Mouse (Mus musculus): Measurements from ENCODE around the gene Ints7. TPM values are rescaled to one million over a fixed set of nuclear protein-coding genes. Genes with fewer than 3 reads are reported as not detected.

The Ints7 gene
- 10 to 100 TPM; 26.1 to 27.6 TPM for total RNA-seq (2021)
- long read RNA-seq, experiment 1, full-length matches to known transcripts, result 16 of 22 reads
- long read RNA-seq, experiment 1, partial matches to known transcripts, result 2 of 22 reads
- long read RNA-seq, experiment 1, other reads (novel, unspliced or antisense), result 4 of 22 reads
- long read RNA-seq, experiment 2, full-length matches to known transcripts, result 27 of 39 reads
- long read RNA-seq, experiment 2, partial matches to known transcripts, result 3 of 39 reads
- long read RNA-seq, experiment 2, other reads (novel, unspliced or antisense), result 9 of 39 reads

- peak; percentile 99 to 100 for DNase-seq (ENCODE audit: low spot score in 2 of 2)
These were observed at the start of gene Ints7, which contains the start of gene Dtl for GRCm38 (mm10) chr1:191575458-191576247. Ints7 (plus strand) TSS chr1:191575636. Dtl (minus strand) TSS chr1:191575544.

DNA sequence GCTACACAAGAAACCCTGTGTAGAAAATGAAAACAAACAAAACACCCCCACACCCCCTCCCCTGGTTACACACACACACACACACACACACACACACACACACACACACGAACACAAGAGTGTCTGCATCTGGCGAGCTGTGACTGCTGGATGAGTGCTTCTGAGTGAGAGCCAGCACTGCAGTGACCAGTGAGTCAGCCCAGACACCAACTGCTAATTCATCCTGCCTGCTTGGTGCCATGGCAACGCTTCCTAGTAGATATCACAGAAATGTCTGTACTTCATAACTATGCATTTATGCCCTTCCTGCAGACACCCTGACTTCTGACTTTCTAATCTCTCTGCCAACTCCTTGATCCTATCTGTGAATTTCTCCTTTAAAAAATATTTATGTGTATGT, 48.3 kb upstream of the Ints7 start:
- no peak for DNase-seq (ENCODE audit: low spot score in 2 of 2)

DNA sequence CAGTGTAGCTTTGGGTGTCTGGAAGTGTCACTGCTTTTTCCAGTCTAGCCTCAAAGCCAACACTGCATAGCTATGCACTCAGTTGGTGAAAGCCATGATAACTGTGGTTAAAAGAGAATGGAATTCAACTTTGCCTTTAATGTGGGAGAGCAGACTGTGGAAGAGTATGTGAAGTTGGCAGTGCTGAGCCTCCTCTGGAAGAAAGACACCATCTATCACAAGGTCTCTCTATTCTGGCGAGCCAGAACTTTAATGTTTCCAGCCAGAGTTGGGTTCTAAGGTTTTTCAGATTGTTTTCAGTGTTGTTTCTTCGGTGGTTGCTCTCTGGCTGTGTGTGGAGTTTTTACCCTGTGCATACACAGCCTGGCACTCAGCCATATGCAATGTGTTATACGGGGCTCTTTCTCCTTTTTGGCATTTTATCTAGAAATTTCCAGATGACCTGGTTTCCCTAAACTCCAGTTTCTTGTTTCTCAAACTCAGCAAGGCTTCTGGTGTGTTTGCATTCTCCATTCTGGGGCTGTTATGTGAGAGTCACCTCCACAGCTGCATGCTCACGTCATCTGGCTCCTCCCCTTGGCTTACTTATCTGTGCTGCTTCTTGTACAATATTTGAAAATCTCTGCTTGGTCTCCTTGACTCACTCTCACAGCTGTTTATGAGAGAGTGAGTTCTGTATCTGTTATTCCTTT, 47.4 kb upstream of the Ints7 start:
- peak in 1 of 2 experiments; percentile 51 for DNase-seq (ENCODE audit: low spot score in 2 of 2)

DNA sequence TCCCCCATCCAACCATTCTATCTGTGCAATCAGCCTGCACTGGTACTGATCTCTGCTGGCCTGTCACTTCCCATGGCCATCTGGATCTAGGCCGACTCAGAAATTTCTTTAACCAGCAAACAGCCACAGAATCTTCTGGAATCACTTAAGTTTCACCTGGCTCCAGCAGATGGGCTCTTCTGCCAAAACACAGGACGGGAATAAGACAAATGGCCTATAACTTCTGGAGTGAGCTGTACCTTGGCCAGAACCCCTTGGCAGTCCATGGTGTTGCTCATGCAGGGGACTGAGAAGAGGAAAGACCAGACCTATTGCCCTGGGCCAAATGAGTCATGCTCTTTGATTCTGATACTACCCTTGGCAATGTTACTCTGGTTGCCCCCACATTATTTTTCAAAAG, 46.0 kb upstream of the Ints7 start:
- peak in 1 of 2 experiments; percentile 55 for DNase-seq (ENCODE audit: low spot score in 2 of 2)

- DNase-seq (ENCODE audit: low spot score in 2 of 2), result no peak
These were observed 44.4 kb upstream of the Ints7 start for GRCm38 (mm10) chr1:191531023-191531422.

GRCm38 (mm10) chr1:191534896-191535295, 40.5 kb upstream of the Ints7 start:
- DNase-seq (ENCODE audit: low spot score in 2 of 2), result no peak

DNA sequence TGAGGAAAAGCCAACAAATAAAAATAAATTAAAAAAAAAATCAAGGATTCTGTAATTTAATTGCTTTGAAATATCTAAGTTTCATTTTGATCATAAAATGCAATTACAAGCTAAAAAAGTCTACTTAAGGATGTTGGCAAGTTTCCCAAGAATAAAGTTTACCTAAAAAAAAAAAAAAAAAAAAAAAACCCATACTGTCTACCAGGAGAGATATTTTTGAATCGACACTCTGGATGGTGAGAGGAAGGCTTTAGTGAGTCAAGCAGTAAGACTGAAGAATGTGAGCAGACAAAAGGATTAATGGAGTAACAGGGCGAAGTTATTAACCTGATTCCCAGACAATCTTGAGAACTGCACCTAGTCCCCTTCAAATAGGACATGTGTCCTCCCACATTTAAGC, 35.1 kb upstream of the Ints7 start:
- no peak for DNase-seq (ENCODE audit: low spot score in 2 of 2)

- no peak for DNase-seq (ENCODE audit: low spot score in 2 of 2)
These were observed 34.4 kb upstream of the Ints7 start for GRCm38 (mm10) chr1:191541014-191541413.

- no peak for DNase-seq (ENCODE audit: low spot score in 2 of 2)
These were observed 33.8 kb upstream of the Ints7 start for GRCm38 (mm10) chr1:191541619-191542018.

DNA sequence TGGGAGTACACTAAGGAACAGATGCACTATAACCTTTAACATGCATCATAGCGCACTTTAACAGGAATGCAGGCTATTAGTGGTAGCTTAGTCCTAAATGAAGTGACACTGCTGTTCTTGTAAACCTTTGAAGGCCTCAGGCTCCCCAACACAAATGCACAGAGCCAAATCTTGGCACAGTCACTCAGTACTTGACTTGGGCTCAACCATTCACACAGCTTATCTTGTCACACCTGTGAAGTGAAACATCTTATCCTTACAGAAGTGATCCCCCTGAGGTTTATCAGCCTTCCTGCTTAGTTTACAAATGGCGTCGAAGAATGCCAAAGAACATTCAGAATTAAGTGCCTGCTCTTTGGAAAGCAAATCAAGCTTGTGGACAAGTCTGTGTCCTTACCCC, 31.7 kb upstream of the Ints7 start:
- no peak for DNase-seq (ENCODE audit: low spot score in 2 of 2)

DNA sequence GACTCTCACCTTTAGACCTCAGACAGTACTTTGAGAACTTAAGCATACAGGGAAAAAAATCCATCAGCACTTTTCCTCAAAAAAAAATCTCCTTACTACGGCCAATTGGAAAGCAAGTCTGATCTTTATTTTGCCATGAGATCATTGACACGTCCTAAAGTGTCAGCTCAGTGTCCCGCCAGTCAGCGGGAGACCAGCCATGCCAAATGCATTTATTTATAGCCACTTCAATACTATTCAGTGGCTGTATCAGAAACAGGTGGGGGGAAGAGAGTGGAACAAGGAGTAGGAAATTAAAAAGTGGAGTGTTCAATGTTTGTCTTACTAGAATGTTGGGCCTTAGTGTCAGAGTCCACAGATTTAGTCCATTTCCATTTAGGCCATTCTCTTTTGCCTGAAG, 24.6 kb upstream of the Ints7 start:
- DNase-seq (ENCODE audit: low spot score in 2 of 2), result no peak

GRCm38 (mm10) chr1:191557109-191557508, 18.3 kb upstream of the Ints7 start:
- no peak for DNase-seq (ENCODE audit: low spot score in 2 of 2)

GRCm38 (mm10) chr1:191559779-191560178, 15.7 kb upstream of the Ints7 start:
- no peak for DNase-seq (ENCODE audit: low spot score in 2 of 2)

DNA sequence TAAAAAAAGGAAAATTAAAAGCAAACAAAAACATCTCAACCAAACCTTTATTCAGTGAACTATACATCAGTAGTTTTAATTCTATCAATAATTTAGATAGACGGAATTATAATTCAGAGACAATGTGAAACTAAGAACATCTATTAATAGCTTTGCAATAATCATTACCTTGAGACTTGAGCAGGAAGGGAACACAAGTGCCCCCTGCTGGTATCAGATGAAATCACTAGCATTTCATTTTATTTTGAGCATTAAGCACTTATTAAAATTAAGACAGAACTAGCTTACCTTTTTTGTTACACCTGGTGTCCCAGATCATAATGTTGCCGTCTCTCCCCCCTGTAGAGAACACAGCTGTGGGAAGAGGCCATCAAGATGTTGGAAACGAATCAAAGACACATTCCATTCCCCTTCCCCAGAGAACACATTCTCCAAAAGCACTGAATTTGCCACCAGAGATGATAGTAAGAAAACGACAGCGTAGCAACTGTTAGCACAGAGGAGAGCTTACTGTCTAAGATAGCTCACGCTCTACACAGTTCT, 12.5 kb upstream of the Ints7 start:
- no peak for DNase-seq (ENCODE audit: low spot score in 2 of 2)

GRCm38 (mm10) chr1:191567859-191568258, 7.6 kb upstream of the Ints7 start:
- DNase-seq (ENCODE audit: low spot score in 2 of 2), result no peak

DNA sequence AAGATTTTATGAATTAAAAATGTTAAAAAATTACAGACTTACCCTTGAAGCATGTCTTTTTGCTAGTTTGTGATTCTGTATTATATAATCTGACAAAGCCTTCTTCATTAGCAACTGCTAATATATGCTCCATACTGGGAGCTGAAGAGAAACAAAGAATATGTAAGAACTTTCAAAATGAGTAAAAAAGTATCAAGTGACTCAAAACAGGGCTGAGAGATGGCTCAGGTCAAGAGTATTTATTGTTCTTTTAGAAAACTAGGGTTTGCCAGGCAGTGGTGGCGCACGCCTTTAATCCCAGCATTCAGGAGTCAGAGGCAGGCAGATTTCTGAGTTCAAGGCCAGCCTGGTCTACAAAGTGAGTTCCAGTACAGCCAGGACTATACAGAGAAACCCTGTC, 5.8 kb upstream of the Ints7 start:
- DNase-seq (ENCODE audit: low spot score in 2 of 2), result no peak

GRCm38 (mm10) chr1:191570415-191570814, 5.0 kb upstream of the Ints7 start:
- DNase-seq (ENCODE audit: low spot score in 2 of 2), result no peak

DNA sequence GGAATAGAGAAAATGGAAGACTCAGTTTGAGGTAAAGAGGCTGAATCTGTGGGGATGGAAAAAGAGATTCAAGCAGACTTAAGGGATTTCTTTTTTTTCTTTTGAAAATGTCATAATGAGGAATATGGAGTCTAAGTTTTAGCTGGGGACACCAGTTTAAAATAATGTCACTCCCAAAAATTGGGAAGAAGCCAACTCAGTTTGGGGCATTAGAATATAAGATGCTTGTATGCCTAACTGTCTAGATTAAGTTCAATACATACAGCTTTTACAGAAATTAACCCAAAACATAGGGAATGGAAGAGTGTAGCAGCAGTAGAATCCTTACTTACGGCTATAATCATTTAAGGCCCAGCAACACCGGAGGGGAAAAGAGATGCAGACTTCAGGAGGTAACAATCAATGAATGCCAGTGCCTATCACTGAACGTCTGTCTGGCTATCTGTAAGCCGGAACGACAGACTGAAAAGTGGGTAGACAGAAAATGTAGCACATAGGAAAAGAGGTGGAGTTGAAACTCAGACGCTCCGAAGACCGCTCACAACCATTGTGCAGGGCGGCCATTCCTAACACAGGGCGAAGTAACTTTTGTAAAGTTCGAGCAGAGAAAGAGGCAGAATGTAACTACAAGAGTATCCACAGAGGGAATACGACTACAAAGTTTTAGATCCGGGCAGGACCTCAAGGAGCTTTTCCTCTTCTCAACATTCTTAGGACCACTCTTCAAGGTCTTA, 1.4 kb upstream of the Ints7 start:
- DNase-seq (ENCODE audit: low spot score in 2 of 2), result no peak

DNA sequence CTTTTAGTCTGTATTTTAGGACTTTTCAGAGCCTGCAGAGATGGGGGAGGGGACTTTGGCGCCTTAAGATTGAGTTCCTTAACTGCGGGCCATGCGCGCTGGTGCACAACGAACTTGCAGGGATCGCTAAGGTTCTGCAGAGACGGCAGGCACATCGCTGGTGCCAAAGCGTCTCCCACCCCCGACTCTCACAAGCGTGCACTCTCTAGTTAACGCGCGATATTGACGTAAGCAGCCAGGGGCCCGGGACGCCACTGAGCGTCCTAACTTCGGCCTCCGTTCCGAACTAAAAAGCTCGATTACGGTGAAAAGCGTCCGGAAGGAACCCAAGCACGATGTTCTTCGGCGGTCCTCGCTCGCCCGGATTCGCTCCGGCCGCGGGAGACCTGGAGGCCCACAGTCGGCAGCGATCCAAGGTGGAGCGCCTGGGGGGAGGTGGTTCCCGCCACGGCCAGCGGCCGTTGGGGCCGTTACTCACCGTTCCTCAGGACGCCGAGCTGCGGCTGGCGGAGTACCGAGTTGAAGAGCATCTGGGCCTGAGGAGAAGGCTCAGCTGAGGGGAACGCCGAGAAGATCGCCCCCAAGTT, 472 bp upstream of the Ints7 start:
- peak in 1 of 2 experiments; percentile 59 for DNase-seq (ENCODE audit: low spot score in 2 of 2)

DNA sequence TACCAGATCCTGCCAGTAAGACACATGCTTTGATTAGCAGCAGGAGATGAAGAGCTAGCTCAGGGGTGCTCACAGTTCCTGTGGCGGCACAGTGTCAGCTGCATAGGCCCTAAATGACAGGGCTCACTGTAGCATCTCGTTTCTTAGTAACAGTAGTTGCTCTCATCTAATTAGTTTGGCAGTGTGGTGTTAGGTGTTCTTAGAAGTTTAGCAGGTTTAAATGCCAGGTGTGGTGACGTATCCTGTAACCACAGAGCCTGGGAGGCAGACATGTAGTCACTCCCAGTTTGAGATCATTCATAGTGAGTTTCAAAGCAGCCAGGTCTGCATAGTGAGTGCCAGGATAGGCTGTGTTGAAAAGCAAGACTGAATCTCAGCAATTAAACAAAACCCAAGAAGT, 4.1 kb downstream of the Ints7 start:
- no peak for DNase-seq (ENCODE audit: low spot score in 2 of 2)

DNA sequence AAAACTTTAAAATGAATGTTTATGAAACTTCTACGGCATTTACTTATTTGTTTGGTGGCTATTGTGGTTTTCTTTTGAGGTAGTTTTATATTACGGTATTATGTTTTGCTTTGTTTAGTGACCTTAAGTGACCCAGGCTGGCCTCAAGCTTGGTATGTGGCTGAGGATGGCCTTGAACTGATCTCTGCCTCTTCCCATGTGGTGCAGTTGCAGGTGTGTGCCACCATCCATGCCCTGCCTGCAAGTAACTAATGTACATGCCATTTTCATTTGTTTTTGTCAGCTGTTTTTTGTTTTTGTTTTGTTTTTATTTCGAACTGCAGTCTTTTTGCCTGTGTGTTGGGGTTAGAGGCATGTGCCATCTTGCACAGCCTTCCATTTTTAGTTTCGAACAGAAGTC, 6.2 kb downstream of the Ints7 start:
- no peak for DNase-seq (ENCODE audit: low spot score in 2 of 2)

Measured in gastrocnemius, postnatal 4 days (tissue).